Mouse (Mus musculus) embryonic stem cell, embryonic (primary cell): Measurements from ENCODE around the gene Slc18b1.

ENCODE experiments used
- CTCF ChIA-PET, 4 experiments: fragments of 300-600 bp in 2 of 4; fragments of 350-600 bp in 2 of 4; sonication (Branson Sonifier 250); formaldehyde crosslinking; loops; one replicate each; lab custom pipeline; 2022; ENCODE audit warnings: inconsistent platforms in 2 of 4; lab: Charles Lee
- POLR2A ChIA-PET, 4 experiments: fragments of 300-600 bp in 2 of 4; fragments of 350-600 bp in 2 of 4; sonication (Branson Sonifier 250); formaldehyde crosslinking; loops; one replicate each; lab custom pipeline; 2022; ENCODE audit warnings: antibody characterized with exemption in 4 of 4, inconsistent platforms in 1 of 4; lab: Charles Lee

Slc18b1 gene

DNA sequence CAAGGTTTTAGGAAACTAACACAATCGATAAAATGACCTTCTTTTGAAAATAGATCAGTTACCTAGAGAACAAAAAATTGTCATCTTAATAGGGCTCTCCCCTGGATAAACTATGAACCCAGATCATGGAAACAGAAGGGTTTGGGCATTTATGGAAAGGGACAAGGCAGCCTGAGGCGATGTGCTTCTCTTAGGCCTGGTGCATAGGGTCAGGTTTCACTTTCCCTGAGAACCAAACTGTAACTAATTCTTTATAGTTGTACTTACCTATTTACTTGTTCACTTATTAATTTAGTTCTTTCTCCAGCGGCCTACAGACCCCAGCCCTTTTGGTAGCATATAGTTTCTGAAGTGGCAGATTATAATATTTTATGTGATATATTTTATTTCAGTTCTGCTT lies 40.3 kb downstream of the Slc18b1 start:
- ChIA-PET POLR2A (no interaction called here), CTCF (no interaction called here)

DNA sequence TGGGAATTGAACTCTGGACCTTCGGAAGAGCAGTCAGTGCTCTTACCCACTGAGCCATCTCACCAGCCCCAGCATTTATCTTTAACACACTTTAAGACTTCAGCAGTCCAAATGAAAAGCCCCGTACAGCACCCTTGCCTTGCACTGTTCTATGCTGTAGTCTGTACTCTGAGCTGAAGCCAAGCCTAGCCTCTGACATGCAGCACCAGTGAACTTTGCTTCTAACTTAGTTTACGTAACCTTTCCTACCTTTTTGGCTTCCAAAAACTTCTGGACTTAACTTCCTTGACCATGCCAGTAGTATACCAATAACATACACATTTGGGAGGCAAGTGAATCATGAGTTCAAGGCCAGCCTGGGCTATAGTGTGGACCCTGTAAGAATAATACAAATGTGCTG lies 42.1 kb downstream of the Slc18b1 start:
- CTCF ChIA-PET, result interaction anchor here in 3 of 4 experiments (0.6 to 1.4 kb wide), 11 partner anchors 26 to 543 kb away, joined by 3 to 8 read pairs (median 4); no protein-coding TSS in a partner anchor
- POLR2A ChIA-PET, result interaction anchor here in 2 of 4 experiments (0.7 to 2.3 kb wide), 14 partner anchors 9 to 59 kb away, joined by 3 to 9 read pairs (median 5); partner anchors contain the start of gene Slc18b1 (in 1 of the 2)

DNA sequence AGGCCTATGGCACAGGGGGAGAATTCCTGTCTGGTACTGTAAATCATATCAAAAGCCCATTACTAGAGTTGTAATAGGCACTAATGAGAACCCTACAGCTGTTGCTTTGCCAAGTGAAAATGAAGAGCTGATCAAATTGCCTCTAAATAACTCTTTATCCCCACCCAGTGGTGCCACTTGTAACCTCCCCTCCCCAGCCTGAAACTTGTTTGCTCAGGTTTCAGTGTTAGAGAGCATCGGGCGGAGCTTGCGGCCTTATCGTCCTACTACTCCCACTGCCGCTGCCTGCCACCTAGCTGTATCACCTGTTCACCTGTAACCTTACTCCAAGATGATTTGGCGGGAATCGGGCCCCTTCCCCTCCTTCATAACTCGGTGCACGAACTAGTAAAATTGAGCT lies 42.6 kb downstream of the Slc18b1 start:
- POLR2A ChIA-PET, result interaction anchor here in 2 of 4 experiments (0.7 to 2.3 kb wide), 15 partner anchors 9 to 60 kb away, joined by 3 to 9 read pairs (median 5); partner anchors contain the start of gene Slc18b1 (in 1 of the 2)
- CTCF ChIA-PET, result interaction anchor here (0.6 to 1.4 kb wide), 13 partner anchors 26 to 803 kb away, joined by 3 to 8 read pairs (median 4); no protein-coding TSS in a partner anchor

DNA sequence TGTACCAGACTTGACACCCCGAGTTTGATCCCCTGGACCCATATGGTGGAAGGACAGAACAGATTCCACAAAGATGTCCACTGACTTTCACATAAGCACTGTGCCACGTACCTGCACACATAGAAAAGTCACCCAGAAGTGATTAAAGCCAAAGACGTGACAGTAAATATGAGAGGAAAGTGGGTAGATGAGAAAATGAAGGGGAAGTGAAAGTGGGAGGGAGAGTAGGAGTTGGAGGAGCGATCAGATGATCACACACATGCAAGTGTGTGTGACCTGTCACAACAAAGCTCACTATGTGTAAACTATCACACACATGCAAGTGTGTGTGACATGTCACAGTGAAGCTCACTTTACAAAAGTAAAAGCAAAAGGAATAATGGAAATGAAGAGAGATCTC lies 43.7 kb downstream of the Slc18b1 start:
- CTCF ChIA-PET, result no interaction called here
- POLR2A ChIA-PET, result interaction anchor here in 3 of 4 experiments (0.5 to 2.3 kb wide), 4 partner anchors 14 to 457 kb away, joined by 3 to 9 read pairs (median 4); no protein-coding TSS in a partner anchor

DNA sequence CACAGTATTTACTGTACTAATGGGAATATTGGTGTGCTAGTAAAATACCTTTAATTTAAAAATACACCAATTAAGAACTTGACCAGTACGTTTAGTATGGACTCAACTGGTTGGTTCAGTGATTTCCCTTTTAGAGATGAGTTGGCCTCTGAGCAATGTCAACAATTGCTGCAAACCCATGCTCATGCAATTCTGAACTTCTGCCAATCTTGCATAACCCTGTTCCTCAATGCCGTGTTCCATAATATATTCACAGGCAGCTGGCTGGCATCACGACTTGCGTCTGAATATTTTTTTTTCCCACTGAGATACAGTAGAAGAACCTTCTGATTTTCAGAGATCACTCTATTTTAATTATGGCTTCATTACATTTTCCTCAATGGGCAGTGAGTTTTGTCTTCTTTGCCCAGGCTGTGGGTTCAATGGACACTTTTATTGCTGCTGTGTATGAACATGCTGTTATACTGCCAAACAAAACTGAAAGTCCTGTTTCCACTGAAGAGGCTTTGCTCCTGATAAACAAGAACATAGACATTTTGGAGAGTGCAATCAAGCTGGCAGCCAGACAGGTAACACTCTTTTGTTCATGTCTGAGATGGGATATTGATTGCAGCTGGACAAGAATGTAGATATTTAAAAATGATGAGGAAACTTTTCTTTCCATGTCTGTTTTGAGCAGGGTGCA lies 54.6 kb downstream of the Slc18b1 start, which contains the start of gene Vnn3:
Vnn3 (plus strand) TSS at position 235 of the 685 bp plus-strand sequence.
- ChIA-PET POLR2A (no interaction called here), CTCF (interaction anchor here in 1 of 4 experiments (0.6 kb wide), 1 partner anchor 461 kb away, joined by 4 read pairs; no protein-coding TSS in a partner anchor)

DNA sequence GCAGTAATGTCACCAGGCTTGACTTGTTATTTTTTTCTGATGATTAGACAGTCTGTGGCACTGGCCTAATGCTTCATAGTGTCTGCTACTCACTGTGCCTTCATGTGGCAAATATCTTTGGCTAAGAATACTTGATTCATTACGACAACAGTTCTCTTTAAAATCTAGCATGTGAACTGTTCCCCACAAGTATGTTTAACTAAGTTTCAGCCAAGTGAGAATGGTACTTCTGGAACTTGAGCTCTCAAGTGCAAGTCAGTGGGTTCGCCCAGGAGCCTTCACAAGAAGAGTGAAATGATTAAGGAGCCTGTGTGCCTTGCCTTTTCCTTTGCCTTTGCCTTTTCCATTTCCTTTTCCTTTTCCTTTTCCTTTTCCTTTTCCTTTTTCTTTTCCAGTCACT lies 55.3 kb downstream of the Slc18b1 start:
- POLR2A ChIA-PET, result no interaction called here

DNA sequence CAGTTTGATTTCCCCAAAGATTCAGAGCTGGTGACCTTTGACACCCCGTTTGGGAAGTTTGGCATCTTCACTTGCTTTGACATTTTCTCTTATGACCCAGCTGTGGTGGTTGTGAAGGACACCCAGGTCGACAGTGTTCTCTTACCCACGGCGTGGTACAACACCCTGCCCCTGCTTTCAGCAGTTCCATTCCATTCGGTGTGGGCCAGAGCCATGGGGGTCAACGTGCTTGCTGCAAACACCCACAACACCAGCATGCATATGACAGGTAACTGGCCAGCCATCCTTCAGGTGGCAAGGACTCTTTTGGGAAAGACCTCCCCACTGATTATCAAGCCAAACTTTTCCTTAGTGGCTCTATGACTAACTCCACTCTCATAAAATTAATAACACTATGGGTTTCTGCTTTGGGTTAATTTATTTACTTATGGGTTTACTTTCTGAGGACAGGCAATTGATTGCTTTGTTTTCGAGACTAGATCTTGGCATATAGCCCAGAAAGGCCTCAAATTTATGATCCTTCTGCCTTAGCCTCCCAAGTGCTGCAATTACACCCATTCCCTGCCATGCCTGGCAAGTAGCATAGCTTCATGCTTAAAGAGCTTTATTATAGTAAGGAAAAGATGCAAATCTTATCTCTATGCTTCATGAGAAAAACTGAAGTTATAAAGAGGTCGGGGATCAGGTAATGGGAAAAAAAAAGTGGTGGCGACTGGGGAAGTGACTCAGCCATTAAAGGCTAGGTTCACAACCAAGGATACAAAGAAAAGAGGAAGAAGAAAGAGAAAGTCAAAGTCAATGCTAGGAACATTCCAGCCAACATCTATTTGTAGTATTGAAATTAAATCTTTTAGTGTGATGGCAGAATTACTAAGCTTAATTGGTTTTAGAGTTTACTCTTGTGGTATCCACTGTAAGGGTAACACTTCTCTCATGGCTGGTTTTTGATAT lies 67.9 kb downstream of the Slc18b1 start:
- CTCF ChIA-PET, result no interaction called here
- POLR2A ChIA-PET, result interaction anchor here in 1 of 4 experiments (0.6 kb wide), 2 partner anchors 246 to 863 kb away, joined by 3 read pairs; no protein-coding TSS in a partner anchor

More for the DNA sequence above, 55.3 kb downstream of the Slc18b1 start:
- CTCF ChIA-PET, result no interaction called here
